Mouse (Mus musculus): Measurements from ENCODE around the gene Tcf20.

DNA sequence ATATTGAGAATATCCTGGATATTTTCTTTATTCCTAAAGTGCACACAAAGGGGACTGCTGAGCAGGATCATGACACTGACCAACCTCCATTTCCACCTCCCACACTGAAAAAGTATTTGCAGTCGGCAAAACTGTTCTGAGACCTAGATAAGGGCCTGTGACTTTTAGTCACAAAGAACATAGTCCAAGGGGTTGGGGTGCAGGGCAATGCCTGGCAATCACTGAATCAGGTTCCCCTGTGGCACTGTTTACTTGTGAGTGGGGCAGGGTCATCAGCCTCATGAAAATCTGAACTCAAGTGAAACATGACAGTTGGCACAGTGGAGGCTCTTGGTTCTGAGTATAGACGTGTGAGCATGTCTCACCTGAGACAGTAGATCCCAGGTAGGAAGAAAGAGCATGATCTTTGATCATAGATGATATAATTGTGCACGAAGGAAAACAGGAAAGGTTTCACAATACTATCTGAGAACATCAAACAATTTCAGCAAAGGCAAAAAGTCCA lies 191.7 kb downstream of the Tcf20 start:
- TF ChIP-seq CTCF (IDR thresholded peaks at IDR 0.05; ENCODE audit: low read depth) (no peak), EP300 (IDR thresholded peaks at IDR 0.05; ENCODE audit: low read depth) (no peak)
